Mouse (Mus musculus) CH12.LX (cell line): ENCODE data around the gene Gars.

ENCODE experiments used
- MYC ChIP-seq: IDR thresholded peaks from 2 replicates; pipeline ENCODE4 v1.6.1; 2011; ENCODE audit warnings: low read depth, mild to moderate bottlenecking, improper control_type of control experiment, low read length
- POLR2A ChIP-seq: IDR thresholded peaks from 2 replicates; pipeline ENCODE4 v1.6.1; 2011; ENCODE audit warnings: low read depth, mild to moderate bottlenecking, improper control_type of control experiment, low read length

DNA sequence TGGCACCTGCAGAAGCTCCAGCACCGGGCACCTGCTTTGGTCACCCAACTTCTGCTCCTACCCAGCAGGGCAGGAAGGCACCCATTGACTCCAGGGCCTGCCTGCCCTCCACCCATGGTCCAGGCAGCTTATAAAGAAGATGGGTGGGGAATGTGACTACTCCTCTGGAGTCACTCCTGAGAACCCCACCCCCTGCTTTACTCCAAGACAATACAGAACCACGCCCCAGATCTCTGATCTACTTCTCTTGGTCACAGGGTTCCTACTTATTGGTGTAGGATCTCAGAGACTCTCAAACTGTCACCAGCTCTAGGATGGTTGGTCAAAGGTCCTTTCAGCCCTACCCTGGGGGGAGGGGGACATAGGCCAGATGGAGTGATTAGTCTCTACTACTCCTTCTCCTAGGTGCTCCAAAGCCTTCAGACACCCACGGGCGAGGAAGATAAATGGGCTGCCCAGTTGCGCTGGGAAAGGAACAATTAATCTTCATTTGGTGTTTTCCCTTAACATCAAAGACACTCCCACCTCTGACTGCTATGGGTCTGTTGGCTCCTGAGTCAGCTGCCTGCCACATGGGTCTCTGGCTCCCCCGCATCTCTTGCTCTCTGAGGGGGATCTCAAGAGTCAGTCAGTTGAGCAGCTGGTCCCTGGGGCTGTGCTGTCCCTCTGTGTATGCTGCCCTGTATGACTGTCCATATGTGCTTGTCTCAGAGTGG is 55.8 kb downstream of the Gars start:
- no peak for TF ChIP-seq POLR2A
- no peak for TF ChIP-seq MYC
